ENCODE assay signal across 18 mouse cellular contexts in genomic region chr2:103918375-103918774, GRCm38 (mm10).
"Had no signal": no experiment of that assay in that cellular context is flagged by ENCODE, and none has a peak within 500 bp of the region (broad histone marks: within the 10 kb centered on the region; RNA-seq: fewer than 3 reads in every experiment).

No protein-coding gene starts in this region.

- H3K4me2 ChIP-seq: lung, embryonic 14.5 days; midbrain, embryonic 12.5 days; neural tube, embryonic 13.5 days; neural tube, embryonic 15.5 days had no signal

- H3K9me3 ChIP-seq: midbrain, embryonic 10.5 days; midbrain, embryonic 12.5 days; neural tube, embryonic 13.5 days; neural tube, embryonic 15.5 days had no signal

- H3K27ac ChIP-seq: midbrain, embryonic 10.5 days; midbrain, embryonic 12.5 days; neural tube, embryonic 13.5 days; neural tube, embryonic 15.5 days had no signal

- H3K4me1 ChIP-seq: midbrain, embryonic 10.5 days; midbrain, embryonic 12.5 days; neural tube, embryonic 13.5 days; neural tube, embryonic 15.5 days had no signal

- H3K9ac ChIP-seq: lung, embryonic 14.5 days; midbrain, embryonic 12.5 days; neural tube, embryonic 13.5 days; neural tube, embryonic 15.5 days had no signal

- H3K36me3 ChIP-seq: midbrain, embryonic 10.5 days; midbrain, embryonic 12.5 days; neural tube, embryonic 13.5 days; neural tube, embryonic 15.5 days had no signal

- ATAC-seq: midbrain, embryonic 16.5 days had no signal

- H3K4me3 ChIP-seq: midbrain, embryonic 10.5 days; midbrain, embryonic 12.5 days; myocyte; neural tube, embryonic 13.5 days; neural tube, embryonic 15.5 days had no signal

- DNase-seq: lung, embryonic 14.5 days; lung, postnatal 10 days; lung, postnatal 4 days; midbrain, embryonic 14.5 days; retina, postnatal 1 day; right cerebral cortex, adult 18-20 months; right cerebral cortex, postnatal 25 days; right cerebral cortex, postnatal 4 days; spleen, adult 18-20 months; thymus, adult 18-20 months; thymus, postnatal 14 days; thymus, postnatal 36 days had no signal

- H3K27me3 ChIP-seq: midbrain, embryonic 12.5 days; neural tube, embryonic 13.5 days; neural tube, embryonic 15.5 days had no signal
